Mouse (Mus musculus) G1E (cell line): ENCODE results near the gene Zfp574.

Source experiments
- CTCF ChIP-seq: IDR thresholded peaks from 2 replicates; pipeline ENCODE4 v1.5.1; 2012; ENCODE audit warnings: low read depth, low read length, inconsistent platforms, mixed read lengths
- GATA1 ChIP-seq: IDR thresholded peaks from 2 replicates; pipeline ENCODE4 v1.6.1; 2012; ENCODE audit warnings: borderline replicate concordance, low read length, inconsistent platforms, mixed read lengths
- TAL1 ChIP-seq: conservative IDR thresholded peaks from 2 replicates; pipeline ENCODE4 v1.6.1; 2012; ENCODE audit warnings: low read depth, low read length, inconsistent platforms, mixed read lengths

DNA sequence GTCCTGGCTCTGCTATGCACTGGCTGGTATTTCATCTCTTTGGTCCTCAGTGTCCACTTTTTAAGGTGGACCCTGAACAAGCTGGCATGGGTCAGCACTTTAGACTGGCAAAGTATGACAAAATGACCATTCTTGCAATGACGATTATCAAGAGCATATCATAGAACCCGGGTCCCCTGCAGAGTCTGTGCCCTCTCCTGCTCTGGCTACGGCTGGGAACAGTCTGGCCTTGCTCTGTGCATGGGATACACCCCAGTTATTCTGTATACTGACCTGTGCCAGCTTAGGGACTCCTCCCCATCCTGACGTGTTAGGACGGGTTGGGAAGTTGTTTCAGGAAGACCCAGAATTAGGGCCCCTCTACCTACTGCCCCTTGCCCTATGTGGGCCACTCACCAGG lies 14.5 kb upstream of the Zfp574 start:
- TF ChIP-seq GATA1 (no peak), TAL1 (no peak), CTCF (no peak)
